Mouse (Mus musculus): Measurements from ENCODE around the gene Sprn.
"Not testable (repeated sequence)": the region's sequence is repeated elsewhere in the genome, so short reads cannot be mapped to it uniquely, and the experiment has no call there.

Gene Sprn

GRCm38 (mm10) chr7:140141350-140141749, 13.3 kb downstream of the Sprn start:
- DNase-seq: peak; percentile 41 to 74

GRCm38 (mm10) chr7:140138021-140138310, 16.7 kb downstream of the Sprn start:
- DNase-seq: no peak

GRCm38 (mm10) chr7:140137135-140138020, 17.3 kb downstream of the Sprn start, which contains the start of gene Mtg1:
Gene Mtg1, plus strand, starts transcription at chr7:140137564.
- peak; percentile 95 to 97 for DNase-seq

- no peak for DNase-seq
These were observed 19.4 kb downstream of the Sprn start for GRCm38 (mm10) chr7:140135106-140135770.

GRCm38 (mm10) chr7:140134033-140134432, 20.6 kb downstream of the Sprn start:
- DNase-seq: not testable (repeated sequence)

- DNase-seq: not testable (repeated sequence)
These were observed 22.5 kb downstream of the Sprn start for GRCm38 (mm10) chr7:140132184-140132583.

- no peak for DNase-seq
These were observed 26.8 kb downstream of the Sprn start for GRCm38 (mm10) chr7:140127911-140128310.

- DNase-seq: no peak
These were observed 27.7 kb downstream of the Sprn start for GRCm38 (mm10) chr7:140126934-140127333.

- DNase-seq: no peak
These were observed 28.7 kb downstream of the Sprn start for GRCm38 (mm10) chr7:140126022-140126350.

GRCm38 (mm10) chr7:140125278-140126021, 29.2 kb downstream of the Sprn start:
- peak; percentile 95 to 96 for DNase-seq

GRCm38 (mm10) chr7:140124382-140124781, 30.3 kb downstream of the Sprn start:
- no peak for DNase-seq

GRCm38 (mm10) chr7:140122765-140123164, 31.9 kb downstream of the Sprn start:
- DNase-seq: no peak

- DNase-seq: no peak
These were observed 33.3 kb downstream of the Sprn start for GRCm38 (mm10) chr7:140121338-140121910.

- DNase-seq: no peak
These were observed 34.2 kb downstream of the Sprn start for GRCm38 (mm10) chr7:140120484-140120883.

- DNase-seq: peak; percentile 93 to 94
These were observed 38.2 kb downstream of the Sprn start, which contains the start of gene Echs1 for GRCm38 (mm10) chr7:140116329-140117054. Gene Echs1, minus strand, starts transcription at chr7:140116476.

GRCm38 (mm10) chr7:140115583-140116328, 38.9 kb downstream of the Sprn start, which contains the start of gene Paox:
Gene Paox, plus strand, starts transcription at chr7:140115799.
- peak; percentile 76 to 79 for DNase-seq

- no peak for DNase-seq
These were observed 42.7 kb downstream of the Sprn start for GRCm38 (mm10) chr7:140111943-140112342.

GRCm38 (mm10) chr7:140104009-140104408, 50.7 kb downstream of the Sprn start:
- no peak for DNase-seq

GRCm38 (mm10) chr7:140101993-140102860, 52.5 kb downstream of the Sprn start, which contains the start of gene Fuom:
Gene Fuom, minus strand, starts transcription at chr7:140102441.
- DNase-seq: peak; percentile 91 to 92

GRCm38 (mm10) chr7:140101498-140101897, 53.2 kb downstream of the Sprn start:
- DNase-seq: no peak
